Comparison of ENCODE assay signal across 13 mouse cellular contexts in genomic region chr6:82756799-82757210, GRCm38 (mm10). TPM values are rescaled to one million over a fixed set of nuclear protein-coding genes. Genes with fewer than 3 reads are reported as not detected.
DNase-seq lines count a peak whose midpoint lies in the region; ATAC-seq lines count a peak whose summit lies in the region.
"Had no signal": no experiment of that assay in that cellular context is flagged by ENCODE, and none has a peak within 500 bp of the region (broad histone marks: within the 10 kb centered on the region; RNA-seq: fewer than 3 reads in every experiment).

No protein-coding gene starts in this region.

- peak; percentile 39 to 43 for DNase-seq in cerebellum, adult 18-20 months
- DNase-seq in cerebellum, adult 11 months, result no peak
- peak; percentile 61 for DNase-seq in testis, postnatal 14 days (ENCODE audit: low spot score)
- DNase-seq in testis, postnatal 10 days (ENCODE audit: low spot score), result no peak
- DNase-seq in liver, embryonic 13.5 days, result peak; percentile 17
- DNase-seq in kidney, postnatal 4 days, result no peak
- no peak for DNase-seq in adipocyte (ENCODE audit: low spot score)
- DNase-seq in adrenal gland, adult 8-10 months, result no peak
- DNase-seq: kidney, postnatal 25 days; midbrain, embryonic 14.5 days had no signal

- H3K4me3 ChIP-seq in liver, embryonic 13.5 days (replicated peaks), result no peak overlapping the region
- H3K4me3 ChIP-seq: lung, embryonic 15.5 days; neural tube, embryonic 13.5 days had no signal

- peak; percentile 72 for ATAC-seq in liver, embryonic 13.5 days (ENCODE audit: low read depth)
- ATAC-seq: hindbrain, embryonic 16.5 days had no signal

- H3K36me3 ChIP-seq in liver, embryonic 13.5 days, result peaks cover 24% of the 10 kb centered on the region
- H3K36me3 ChIP-seq: lung, embryonic 15.5 days; neural tube, embryonic 13.5 days had no signal

- H3K4me1 ChIP-seq in liver, embryonic 13.5 days (replicated peaks), result peaks cover 65% of the 10 kb centered on the region

- H3K27me3 ChIP-seq in liver, embryonic 13.5 days, result no peaks in the 10 kb centered on the region
- H3K27me3 ChIP-seq: lung, embryonic 15.5 days; neural tube, embryonic 13.5 days had no signal

- WGBS in liver, embryonic 13.5 days (ENCODE audit: insufficient replicate concordance), result 48% methylated on average over 9 of the region's 9 CpGs

- H3K27ac ChIP-seq in liver, embryonic 13.5 days, result no peak overlapping the region
- H3K27ac ChIP-seq: lung, embryonic 15.5 days; neural tube, embryonic 13.5 days had no signal

- no peak overlapping the region for H3K9ac ChIP-seq in liver, embryonic 13.5 days
- H3K9ac ChIP-seq: lung, embryonic 15.5 days; neural tube, embryonic 13.5 days had no signal

- H3K4me2 ChIP-seq in liver, embryonic 13.5 days, result no peak overlapping the region
- H3K4me2 ChIP-seq: lung, embryonic 15.5 days; neural tube, embryonic 13.5 days had no signal

- H3K9me3 ChIP-seq in liver, embryonic 13.5 days (replicated peaks), result no peaks in the 10 kb centered on the region
- H3K9me3 ChIP-seq: lung, embryonic 15.5 days; neural tube, embryonic 13.5 days had no signal

RNA-seq across cellular contexts. Expression of gene Hk2, which starts 17.4 kb away (rescaled TPM):
- 6.0 and 6.7 TPM in 2 replicates for polyA plus RNA-seq in liver, embryonic 13.5 days (2015; fragmentation: Nextera tagmentation; extraction: Ambion mirVana)
- total RNA-seq in adrenal gland, adult 8-10 months (2022), result 10 to 100 TPM; 16.3 to 73.4 (median 57.0) TPM

RNA-seq across cellular contexts. Expression of gene Pole4, which starts 51.6 kb away (rescaled TPM):
- 65.7 and 74.9 TPM in 2 replicates for polyA plus RNA-seq in liver, embryonic 13.5 days (2015; fragmentation: Nextera tagmentation; extraction: Ambion mirVana)
- total RNA-seq in adrenal gland, adult 8-10 months (2022), result 10 to 100 TPM; 27.4 to 40.4 (median 32.5) TPM

Comparison
In these comparisons a context has a peak if more than half of its experiments do, and no peak if none do; other contexts are left out.
1. DNase-seq: peak in cerebellum, adult 18-20 months (2 of 2), testis, postnatal 14 days (single experiment) and liver, embryonic 13.5 days (single experiment); none in cerebellum, adult 11 months (single experiment), testis, postnatal 10 days (single experiment), kidney, postnatal 4 days (0 of 2), adipocyte (single experiment) and adrenal gland, adult 8-10 months (single experiment).